Mouse (Mus musculus) megakaryocyte, embryonic 14.5 days (primary cell): ENCODE data around the gene Fam227a.

Experiments used
- FLI1 ChIP-seq: IDR thresholded peaks from 2 replicates; pipeline ENCODE4 v1.6.1; 2012; ENCODE audit warnings: low read length, inconsistent platforms, mixed read lengths
- GATA1 ChIP-seq: IDR thresholded peaks from 3 replicates; pipeline ENCODE4 v1.6.1; 2012; ENCODE audit warnings: mixed read lengths, low read length, inconsistent platforms, borderline replicate concordance

GRCm38 (mm10) chr15:79658531-79659375 lies at the start of gene Fam227a, which contains the start of gene Cby1:
- TF ChIP-seq GATA1 (no peak), FLI1 (no peak)
